Mouse (Mus musculus): ENCODE results near the gene Gm38392. TPM values are rescaled to one million over a fixed set of nuclear protein-coding genes. Genes with fewer than 3 reads are reported as not detected.

Gm38392 gene
- total and polyA plus RNA-seq, 2 experiments from 2014 or later, result 0.16 TPM; not detected in 1

GRCm38 (mm10) chr3:88242531-88242930 is 44.5 kb downstream of the Gm38392 start:
- H3K9me3 ChIP-seq (ENCODE audit: low read length), result no peaks in the 10 kb centered on the region
- 2% methylated on average over 13 of the region's 13 CpGs for WGBS
- peak; percentile 90 for DNase-seq
- no peaks in the 10 kb centered on the region for H3K27me3 ChIP-seq (ENCODE audit: insufficient read depth, low read length)
- peak overlapping the region; percentile 37; the same call in 1 of the 2 replicates for H3K9ac ChIP-seq
- H3K4me2 ChIP-seq (ENCODE audit: low read depth), result peak overlapping the region; percentile 25
- H3K4me3 ChIP-seq (ENCODE audit: low read depth, low read length), result no peak overlapping the region
- H3K36me3 ChIP-seq (ENCODE audit: insufficient read depth), result no peaks in the 10 kb centered on the region
- ATAC-seq, result peak; percentile 62
- H3K27ac ChIP-seq (ENCODE audit: low read depth, low read length), result peak overlapping the region; percentile 75
- H3K4me1 ChIP-seq (ENCODE audit: insufficient read depth), result peaks cover 24% of the 10 kb centered on the region
- TF ChIP-seq CTCF (IDR thresholded peaks at IDR 0.05; ENCODE audit: low read depth), result peak; percentile 95

GRCm38 (mm10) chr3:88241045-88241786 is 45.8 kb downstream of the Gm38392 start:
- WGBS, result 5% methylated on average over 46 of the region's 48 CpGs
- no peak for TF ChIP-seq CTCF (IDR thresholded peaks at IDR 0.05; ENCODE audit: low read depth)
- H3K9me3 ChIP-seq (ENCODE audit: low read length), result no peaks in the 10 kb centered on the region
- peak; percentile 58 for DNase-seq
- ATAC-seq, result peak; percentile 3; the same call in 1 of the 2 replicates
- peak overlapping the region; percentile 75 for H3K27ac ChIP-seq (ENCODE audit: low read depth, low read length)
- H3K9ac ChIP-seq, result peak overlapping the region; percentile 40
- peaks cover 24% of the 10 kb centered on the region for H3K4me1 ChIP-seq (ENCODE audit: insufficient read depth)
- no peaks in the 10 kb centered on the region for H3K27me3 ChIP-seq (ENCODE audit: insufficient read depth, low read length)
- no peaks in the 10 kb centered on the region for H3K36me3 ChIP-seq (ENCODE audit: insufficient read depth)
- peak overlapping the region; percentile 47 for H3K4me2 ChIP-seq (ENCODE audit: low read depth)
- H3K4me3 ChIP-seq (ENCODE audit: low read depth, low read length), result peak overlapping the region; percentile 19

- Histone ChIP-seq H3K36me3 (ENCODE audit: insufficient read depth) (no peaks in the 10 kb centered on the region), H3K9me3 (ENCODE audit: low read length) (no peaks in the 10 kb centered on the region), H3K27me3 (ENCODE audit: insufficient read depth, low read length) (no peaks in the 10 kb centered on the region), H3K9ac (no peak overlapping the region), H3K4me2 (ENCODE audit: low read depth) (no peak overlapping the region), H3K4me3 (ENCODE audit: low read depth, low read length) (no peak overlapping the region), H3K27ac (ENCODE audit: low read depth, low read length) (peak overlapping the region; percentile 79), H3K4me1 (ENCODE audit: insufficient read depth) (peaks cover 24% of the 10 kb centered on the region)
- 39% methylated on average over 4 of the region's 4 CpGs for WGBS
- no peak for TF ChIP-seq CTCF (IDR thresholded peaks at IDR 0.05; ENCODE audit: low read depth)
- no peak for DNase-seq
- ATAC-seq, result no peak
These were observed 47.6 kb downstream of the Gm38392 start for GRCm38 (mm10) chr3:88239446-88239845.

- Histone ChIP-seq H3K9me3 (ENCODE audit: low read length) (no peaks in the 10 kb centered on the region), H3K27me3 (ENCODE audit: insufficient read depth, low read length) (no peaks in the 10 kb centered on the region), H3K4me2 (ENCODE audit: low read depth) (no peak overlapping the region), H3K27ac (ENCODE audit: low read depth, low read length) (peak overlapping the region; percentile 79), H3K4me3 (ENCODE audit: low read depth, low read length) (no peak overlapping the region), H3K36me3 (ENCODE audit: insufficient read depth) (no peaks in the 10 kb centered on the region), H3K9ac (no peak overlapping the region), H3K4me1 (ENCODE audit: insufficient read depth) (peaks cover 24% of the 10 kb centered on the region)
- peak; percentile 83 for ATAC-seq
- peak; percentile 75 for DNase-seq
- WGBS, result 22% methylated on average over 8 of the region's 8 CpGs
- no peak for TF ChIP-seq CTCF (IDR thresholded peaks at IDR 0.05; ENCODE audit: low read depth)
These were observed 48.1 kb downstream of the Gm38392 start for GRCm38 (mm10) chr3:88238866-88239391.

- DNase-seq, result peak; percentile 62
- peak; percentile 54 for TF ChIP-seq CTCF (IDR thresholded peaks at IDR 0.05; ENCODE audit: low read depth)
- no peak for ATAC-seq
- no peak overlapping the region for H3K4me2 ChIP-seq (ENCODE audit: low read depth)
- H3K4me3 ChIP-seq (ENCODE audit: low read depth, low read length), result no peak overlapping the region
- H3K36me3 ChIP-seq (ENCODE audit: insufficient read depth), result no peaks in the 10 kb centered on the region
- peak overlapping the region; percentile 79 for H3K27ac ChIP-seq (ENCODE audit: low read depth, low read length)
- 13% methylated on average over 10 of the region's 10 CpGs for WGBS
- H3K9me3 ChIP-seq (ENCODE audit: low read length), result no peaks in the 10 kb centered on the region
- H3K4me1 ChIP-seq (ENCODE audit: insufficient read depth), result peaks cover 24% of the 10 kb centered on the region
- H3K27me3 ChIP-seq (ENCODE audit: insufficient read depth, low read length), result no peaks in the 10 kb centered on the region
- no peak overlapping the region for H3K9ac ChIP-seq
These were observed 49.3 kb downstream of the Gm38392 start for GRCm38 (mm10) chr3:88237556-88238194.

GRCm38 (mm10) chr3:88237161-88237555 is 49.9 kb downstream of the Gm38392 start:
- DNase-seq (no peak), ATAC-seq (no peak)
- Histone ChIP-seq H3K9me3 (ENCODE audit: low read length) (no peaks in the 10 kb centered on the region), H3K9ac (no peak overlapping the region), H3K27ac (ENCODE audit: low read depth, low read length) (peak overlapping the region; percentile 79), H3K27me3 (ENCODE audit: insufficient read depth, low read length) (no peaks in the 10 kb centered on the region), H3K4me2 (ENCODE audit: low read depth) (no peak overlapping the region), H3K36me3 (ENCODE audit: insufficient read depth) (no peaks in the 10 kb centered on the region), H3K4me3 (ENCODE audit: low read depth, low read length) (no peak overlapping the region), H3K4me1 (ENCODE audit: insufficient read depth) (peaks cover 22% of the 10 kb centered on the region)
- no peak for TF ChIP-seq CTCF (IDR thresholded peaks at IDR 0.05; ENCODE audit: low read depth)
- WGBS, result 14% methylated on average over 6 of the region's 6 CpGs

- no peak overlapping the region for H3K27ac ChIP-seq (ENCODE audit: low read depth, low read length)
- no peaks in the 10 kb centered on the region for H3K27me3 ChIP-seq (ENCODE audit: insufficient read depth, low read length)
- no peak overlapping the region for H3K9ac ChIP-seq
- 39% methylated on average over 2 of the region's 2 CpGs for WGBS
- no peak for ATAC-seq
- peaks cover under 1% of the 10 kb centered on the region; the same call in 1 of the 2 replicates for H3K36me3 ChIP-seq (ENCODE audit: insufficient read depth)
- H3K4me2 ChIP-seq (ENCODE audit: low read depth), result no peak overlapping the region
- DNase-seq, result no peak
- peaks cover 25% of the 10 kb centered on the region for H3K4me1 ChIP-seq (ENCODE audit: insufficient read depth)
- H3K4me3 ChIP-seq (ENCODE audit: low read depth, low read length), result no peak overlapping the region
- TF ChIP-seq CTCF (IDR thresholded peaks at IDR 0.05; ENCODE audit: low read depth), result no peak
- H3K9me3 ChIP-seq (ENCODE audit: low read length), result no peaks in the 10 kb centered on the region
These were observed 51.4 kb downstream of the Gm38392 start for GRCm38 (mm10) chr3:88235616-88236015.

All from forebrain, postnatal 0 days (tissue).